Mouse (Mus musculus): ENCODE data around the gene Atf6b. TPM values are rescaled to one million over a fixed set of nuclear protein-coding genes. Genes with fewer than 3 reads are reported as not detected.

Atf6b gene
- polyA plus RNA-seq, 1 experiment from 2014 or later = 19.9 TPM

GRCm38 (mm10) chr17:34607997-34608396 is 38.9 kb upstream of the Atf6b start:
- Histone ChIP-seq H3K4me1 (replicated peaks) (peaks cover 58% of the 10 kb centered on the region), H3K36me3 (replicated peaks) (peaks cover 33% of the 10 kb centered on the region), H3K27me3 (no peaks in the 10 kb centered on the region), H3K9me3 (replicated peaks) (no peaks in the 10 kb centered on the region), H3K27ac (replicated peaks) (0 out of 2 replicates have a peak overlapping the region, but pooled peaks have one; percentile 19), H3K9ac (no peak overlapping the region), H3K4me3 (replicated peaks) (no peak overlapping the region), H3K4me2 (no peak overlapping the region)
- ATAC-seq (ENCODE audit: insufficient read depth) = no peak
- 72% methylated on average over 7 of the region's 7 CpGs for WGBS (ENCODE audit: insufficient replicate concordance)

GRCm38 (mm10) chr17:34611050-34611449 is 35.9 kb upstream of the Atf6b start:
- 84% methylated on average over 8 of the region's 8 CpGs for WGBS (ENCODE audit: insufficient replicate concordance)
- Histone ChIP-seq H3K27me3 (no peaks in the 10 kb centered on the region), H3K4me1 (replicated peaks) (peaks cover 61% of the 10 kb centered on the region), H3K9ac (no peak overlapping the region), H3K4me3 (replicated peaks) (no peak overlapping the region), H3K9me3 (replicated peaks) (no peaks in the 10 kb centered on the region), H3K27ac (replicated peaks) (no peak overlapping the region), H3K4me2 (no peak overlapping the region), H3K36me3 (replicated peaks) (peaks cover 41% of the 10 kb centered on the region)
- no peak for ATAC-seq (ENCODE audit: insufficient read depth)

GRCm38 (mm10) chr17:34613054-34613645 is 33.8 kb upstream of the Atf6b start:
- no peak overlapping the region for H3K4me2 ChIP-seq
- ATAC-seq (ENCODE audit: insufficient read depth) = peak; percentile 62
- peaks cover 50% of the 10 kb centered on the region for H3K36me3 ChIP-seq (replicated peaks)
- peak overlapping the region; percentile 70 for H3K27ac ChIP-seq (replicated peaks)
- no peak overlapping the region for H3K4me3 ChIP-seq (replicated peaks)
- H3K9me3 ChIP-seq (replicated peaks) = no peaks in the 10 kb centered on the region
- peaks cover 40% of the 10 kb centered on the region for H3K4me1 ChIP-seq (replicated peaks)
- WGBS (ENCODE audit: insufficient replicate concordance) = 36% methylated on average over 11 of the region's 11 CpGs
- H3K9ac ChIP-seq = no peak overlapping the region
- H3K27me3 ChIP-seq = no peaks in the 10 kb centered on the region

- H3K4me2 ChIP-seq = no peak overlapping the region
- WGBS (ENCODE audit: insufficient replicate concordance) = 75% methylated on average over 10 of the region's 10 CpGs
- H3K27me3 ChIP-seq = no peaks in the 10 kb centered on the region
- H3K4me3 ChIP-seq (replicated peaks) = no peak overlapping the region
- H3K9ac ChIP-seq = no peak overlapping the region
- ATAC-seq (ENCODE audit: insufficient read depth) = no peak
- peaks cover 50% of the 10 kb centered on the region for H3K36me3 ChIP-seq (replicated peaks)
- peak overlapping the region; percentile 70 for H3K27ac ChIP-seq (replicated peaks)
- H3K4me1 ChIP-seq (replicated peaks) = peaks cover 33% of the 10 kb centered on the region
- no peaks in the 10 kb centered on the region for H3K9me3 ChIP-seq (replicated peaks)
Observed at GRCm38 (mm10) chr17:34613830-34614229, 33.1 kb upstream of the Atf6b start.

- H3K4me2 ChIP-seq = no peak within 1 kb of the TSS
- ATAC-seq (ENCODE audit: insufficient read depth) = no peak
- 63% methylated on average over 6 of the region's 6 CpGs for WGBS (ENCODE audit: insufficient replicate concordance)
Observed at GRCm38 (mm10) chr17:34615871-34616270, 31.1 kb upstream of the Atf6b start, which contains the start of gene Egfl8. Gene Egfl8 (minus strand): TSS chr17:34615971.

GRCm38 (mm10) chr17:34618999-34619398 is 27.9 kb upstream of the Atf6b start:
- Histone ChIP-seq H3K27me3 (no peaks in the 10 kb centered on the region), H3K27ac (replicated peaks) (no peak overlapping the region), H3K4me2 (no peak overlapping the region), H3K9me3 (replicated peaks) (no peaks in the 10 kb centered on the region), H3K36me3 (replicated peaks) (peaks cover 33% of the 10 kb centered on the region), H3K4me3 (replicated peaks) (no peak overlapping the region), H3K9ac (no peak overlapping the region), H3K4me1 (replicated peaks) (peaks cover 33% of the 10 kb centered on the region)
- 5% methylated on average over 6 of the region's 6 CpGs for WGBS (ENCODE audit: insufficient replicate concordance)
- peak; percentile 23; the same call in 1 of the 2 replicates for ATAC-seq (ENCODE audit: insufficient read depth)

More at GRCm38 (mm10) chr17:34615871-34616270, 31.1 kb upstream of the Atf6b start, which contains the start of gene Egfl8:
- H3K4me3 ChIP-seq (replicated peaks) = no peak within 1 kb of the TSS
- H3K9me3 ChIP-seq (replicated peaks) = no peaks in the 10 kb centered on the region
- peaks cover 41% of the 10 kb centered on the region for H3K36me3 ChIP-seq (replicated peaks)
- H3K9ac ChIP-seq = no peak within 1 kb of the TSS
- no peak within 1 kb of the TSS for H3K27ac ChIP-seq (replicated peaks)
- H3K4me1 ChIP-seq (replicated peaks) = peaks cover 36% of the 10 kb centered on the region
- H3K27me3 ChIP-seq = no peaks in the 10 kb centered on the region

- peaks cover 35% of the 10 kb centered on the region for H3K36me3 ChIP-seq (replicated peaks)
- H3K27me3 ChIP-seq = no peaks in the 10 kb centered on the region
- WGBS (ENCODE audit: insufficient replicate concordance) = 78% methylated on average over 8 of the region's 8 CpGs
- no peak overlapping the region for H3K27ac ChIP-seq (replicated peaks)
- ATAC-seq (ENCODE audit: insufficient read depth) = no peak
- no peak overlapping the region for H3K4me2 ChIP-seq
- no peaks in the 10 kb centered on the region for H3K9me3 ChIP-seq (replicated peaks)
- H3K9ac ChIP-seq = no peak overlapping the region
- peaks cover 28% of the 10 kb centered on the region for H3K4me1 ChIP-seq (replicated peaks)
- H3K4me3 ChIP-seq (replicated peaks) = no peak overlapping the region
Observed at GRCm38 (mm10) chr17:34621006-34621405, 25.9 kb upstream of the Atf6b start.

- no peak for ATAC-seq (ENCODE audit: insufficient read depth)
- Histone ChIP-seq H3K4me1 (replicated peaks) (peaks cover 48% of the 10 kb centered on the region), H3K27me3 (peaks cover 9% of the 10 kb centered on the region), H3K36me3 (replicated peaks) (peaks cover 23% of the 10 kb centered on the region), H3K9ac (no peak overlapping the region), H3K4me2 (no peak overlapping the region), H3K27ac (replicated peaks) (no peak overlapping the region), H3K4me3 (replicated peaks) (no peak overlapping the region), H3K9me3 (replicated peaks) (no peaks in the 10 kb centered on the region)
- 77% methylated on average over 9 of the region's 9 CpGs for WGBS (ENCODE audit: insufficient replicate concordance)
Observed at GRCm38 (mm10) chr17:34623161-34623560, 23.8 kb upstream of the Atf6b start.

- no peak overlapping the region for H3K4me3 ChIP-seq (replicated peaks)
- H3K4me1 ChIP-seq (replicated peaks) = peaks cover 53% of the 10 kb centered on the region
- no peaks in the 10 kb centered on the region for H3K9me3 ChIP-seq (replicated peaks)
- peaks cover 27% of the 10 kb centered on the region for H3K27me3 ChIP-seq
- peaks cover 23% of the 10 kb centered on the region for H3K36me3 ChIP-seq (replicated peaks)
- WGBS (ENCODE audit: insufficient replicate concordance) = 67% methylated on average over 3 of the region's 3 CpGs
- no peak overlapping the region for H3K9ac ChIP-seq
- no peak overlapping the region for H3K4me2 ChIP-seq
- ATAC-seq (ENCODE audit: insufficient read depth) = no peak
- H3K27ac ChIP-seq (replicated peaks) = no peak overlapping the region
Observed at GRCm38 (mm10) chr17:34624981-34625380, 22.0 kb upstream of the Atf6b start.

GRCm38 (mm10) chr17:34626062-34626772 is 20.7 kb upstream of the Atf6b start:
- Histone ChIP-seq H3K27me3 (peaks cover 39% of the 10 kb centered on the region), H3K27ac (replicated peaks) (peak overlapping the region; percentile 77; the same call in 1 of the 2 replicates), H3K36me3 (replicated peaks) (peaks cover 23% of the 10 kb centered on the region), H3K4me3 (replicated peaks) (peak overlapping the region; percentile 66), H3K9me3 (replicated peaks) (no peaks in the 10 kb centered on the region), H3K4me1 (replicated peaks) (peaks cover 64% of the 10 kb centered on the region), H3K9ac (peak overlapping the region; percentile 68), H3K4me2 (peak overlapping the region; percentile 89)
- 46% methylated on average over 16 of the region's 16 CpGs for WGBS (ENCODE audit: insufficient replicate concordance)
- ATAC-seq (ENCODE audit: insufficient read depth) = no peak

- under 1% methylated on average over 18 of the region's 18 CpGs for WGBS (ENCODE audit: insufficient replicate concordance)
Observed at GRCm38 (mm10) chr17:34626773-34627092, 20.2 kb upstream of the Atf6b start.

More at GRCm38 (mm10) chr17:34626773-34627092, 20.2 kb upstream of the Atf6b start:
- Histone ChIP-seq H3K4me2 (peak overlapping the region; percentile 89), H3K27me3 (peaks cover 44% of the 10 kb centered on the region), H3K9me3 (replicated peaks) (no peaks in the 10 kb centered on the region), H3K36me3 (replicated peaks) (peaks cover 18% of the 10 kb centered on the region), H3K4me1 (replicated peaks) (peaks cover 68% of the 10 kb centered on the region), H3K9ac (peak overlapping the region; percentile 68), H3K4me3 (replicated peaks) (peak overlapping the region; percentile 66), H3K27ac (replicated peaks) (peak overlapping the region; percentile 77)
- ATAC-seq (ENCODE audit: insufficient read depth) = no peak
